Mouse (Mus musculus): ENCODE results near the gene Otud7b. TPM values are rescaled to one million over a fixed set of nuclear protein-coding genes. Genes with fewer than 3 reads are reported as not detected.
"Not testable (repeated sequence)": the region's sequence is repeated elsewhere in the genome, so short reads cannot be mapped to it uniquely, and the experiment has no call there.

Gene Otud7b
- polyA plus RNA-seq, 1 experiment from 2014 or later: 7.7 TPM

- 75% methylated on average over 4 of the region's 4 CpGs for WGBS
- H3K4me1 ChIP-seq: peaks cover 44% of the 10 kb centered on the region
- not testable (repeated sequence) for H3K27ac ChIP-seq; H3K4me3 ChIP-seq; ATAC-seq (replicated peaks); H3K9me3 ChIP-seq; H3K9ac ChIP-seq; H3K27me3 ChIP-seq (replicated peaks)
- H3K36me3 ChIP-seq (replicated peaks): peaks cover 28% of the 10 kb centered on the region; the same call in 1 of the 2 replicates
- 0 out of 2 replicates have a peak overlapping the region, but pooled peaks have one; percentile 1 for H3K4me2 ChIP-seq
Observed at GRCm38 (mm10) chr3:96174042-96174441, 69.7 kb downstream of the Otud7b start.

- Histone ChIP-seq H3K27ac (no peak overlapping the region), H3K9me3 (no peaks in the 10 kb centered on the region), H3K4me1 (peaks cover 44% of the 10 kb centered on the region), H3K36me3 (replicated peaks) (peaks cover 28% of the 10 kb centered on the region; the same call in 1 of the 2 replicates), H3K4me2 (no peak overlapping the region), H3K4me3 (no peak overlapping the region), H3K27me3 (replicated peaks) (no peaks in the 10 kb centered on the region), H3K9ac (no peak overlapping the region)
- WGBS: 94% methylated on average over 6 of the region's 6 CpGs
- no peak for ATAC-seq (replicated peaks)
Observed at GRCm38 (mm10) chr3:96175251-96175650, 70.9 kb downstream of the Otud7b start.

GRCm38 (mm10) chr3:96178427-96178826, 74.1 kb downstream of the Otud7b start:
- Histone ChIP-seq H3K27ac (no peak overlapping the region), H3K4me1 (peaks cover 42% of the 10 kb centered on the region), H3K9ac (no peak overlapping the region), H3K4me2 (no peak overlapping the region), H3K9me3 (no peaks in the 10 kb centered on the region), H3K36me3 (replicated peaks) (peaks cover 28% of the 10 kb centered on the region; the same call in 1 of the 2 replicates), H3K27me3 (replicated peaks) (no peaks in the 10 kb centered on the region), H3K4me3 (no peak overlapping the region)
- whole genome bisulfite sequencing: 93% methylated on average over 4 of the region's 4 CpGs
- no peak for ATAC-seq (replicated peaks)

GRCm38 (mm10) chr3:96178902-96179301, 74.6 kb downstream of the Otud7b start:
- H3K27me3 ChIP-seq (replicated peaks): no peaks in the 10 kb centered on the region
- no peak for ATAC-seq (replicated peaks)
- H3K36me3 ChIP-seq (replicated peaks): peaks cover 28% of the 10 kb centered on the region; the same call in 1 of the 2 replicates
- no peak overlapping the region for H3K4me3 ChIP-seq
- H3K4me2 ChIP-seq: no peak overlapping the region
- H3K27ac ChIP-seq: no peak overlapping the region
- 84% methylated on average over 2 of the region's 2 CpGs for WGBS
- H3K4me1 ChIP-seq: peaks cover 42% of the 10 kb centered on the region
- no peaks in the 10 kb centered on the region for H3K9me3 ChIP-seq
- H3K9ac ChIP-seq: no peak overlapping the region

- no peak overlapping the region for H3K4me3 ChIP-seq
- no peak for ATAC-seq (replicated peaks)
- H3K4me1 ChIP-seq: peaks cover 36% of the 10 kb centered on the region
- 66% methylated on average over 4 of the region's 4 CpGs for whole genome bisulfite sequencing
- no peak overlapping the region for H3K27ac ChIP-seq
- no peaks in the 10 kb centered on the region for H3K9me3 ChIP-seq
- no peak overlapping the region for H3K4me2 ChIP-seq
- H3K27me3 ChIP-seq (replicated peaks): no peaks in the 10 kb centered on the region
- no peak overlapping the region for H3K9ac ChIP-seq
- H3K36me3 ChIP-seq (replicated peaks): peaks cover 26% of the 10 kb centered on the region; the same call in 1 of the 2 replicates
Observed at GRCm38 (mm10) chr3:96179531-96179930, 75.2 kb downstream of the Otud7b start.

GRCm38 (mm10) chr3:96180727-96181477, 76.6 kb downstream of the Otud7b start, which contains the start of gene Sv2a:
Gene Sv2a (plus strand): TSS chr3:96181151.
- Histone ChIP-seq H3K4me1 (peaks cover 36% of the 10 kb centered on the region), H3K27ac (peak within 1 kb of the TSS; percentile 84), H3K27me3 (replicated peaks) (no peaks in the 10 kb centered on the region), H3K4me3 (peak within 1 kb of the TSS; percentile 57), H3K9me3 (no peaks in the 10 kb centered on the region), H3K9ac (peak within 1 kb of the TSS; percentile 84), H3K36me3 (replicated peaks) (peaks cover 25% of the 10 kb centered on the region; the same call in 1 of the 2 replicates), H3K4me2 (peak within 1 kb of the TSS; percentile 70)
- under 1% methylated on average over 16 of the region's 23 CpGs for WGBS
- peak; percentile 75 for ATAC-seq (replicated peaks)

GRCm38 (mm10) chr3:96181510-96182381, 77.4 kb downstream of the Otud7b start:
- Histone ChIP-seq H3K9ac (peak overlapping the region; percentile 84), H3K9me3 (no peaks in the 10 kb centered on the region), H3K36me3 (replicated peaks) (peaks cover 18% of the 10 kb centered on the region; the same call in 1 of the 2 replicates), H3K27me3 (replicated peaks) (no peaks in the 10 kb centered on the region), H3K4me2 (peak overlapping the region; percentile 70), H3K4me1 (peaks cover 36% of the 10 kb centered on the region), H3K4me3 (peak overlapping the region; percentile 57), H3K27ac (peak overlapping the region; percentile 84)
- ATAC-seq (replicated peaks): peak; percentile 61
- 22% methylated on average over 12 of the region's 12 CpGs for WGBS

GRCm38 (mm10) chr3:96182382-96182776, 78.1 kb downstream of the Otud7b start:
- peaks cover 36% of the 10 kb centered on the region for H3K4me1 ChIP-seq
- H3K27ac ChIP-seq: peak overlapping the region; percentile 84
- peak overlapping the region; percentile 70 for H3K4me2 ChIP-seq
- H3K9me3 ChIP-seq: no peaks in the 10 kb centered on the region
- peaks cover 20% of the 10 kb centered on the region; the same call in 1 of the 2 replicates for H3K36me3 ChIP-seq (replicated peaks)
- WGBS: 27% methylated on average over 4 of the region's 4 CpGs
- 0 out of 2 replicates have a peak, but pooled peaks have one; percentile 8 for ATAC-seq (replicated peaks)
- peak overlapping the region; percentile 57 for H3K4me3 ChIP-seq
- H3K9ac ChIP-seq: peak overlapping the region; percentile 84
- no peaks in the 10 kb centered on the region for H3K27me3 ChIP-seq (replicated peaks)

- Histone ChIP-seq H3K4me2 (no peak overlapping the region), H3K4me1 (peaks cover 11% of the 10 kb centered on the region), H3K27ac (no peak overlapping the region), H3K9me3 (no peaks in the 10 kb centered on the region), H3K27me3 (replicated peaks) (no peaks in the 10 kb centered on the region), H3K4me3 (no peak overlapping the region), H3K9ac (no peak overlapping the region), H3K36me3 (replicated peaks) (peaks cover 27% of the 10 kb centered on the region; the same call in 1 of the 2 replicates)
- no peak for ATAC-seq (replicated peaks)
- WGBS: 71% methylated on average over 12 of the region's 12 CpGs
Observed at GRCm38 (mm10) chr3:96192977-96193376, 88.7 kb downstream of the Otud7b start.

GRCm38 (mm10) chr3:96194966-96195365, 90.6 kb downstream of the Otud7b start:
- Histone ChIP-seq H3K27me3 (replicated peaks) (no peaks in the 10 kb centered on the region), H3K9ac (no peak overlapping the region), H3K36me3 (replicated peaks) (peaks cover 19% of the 10 kb centered on the region; the same call in 1 of the 2 replicates), H3K9me3 (no peaks in the 10 kb centered on the region), H3K4me2 (no peak overlapping the region), H3K4me1 (peaks cover 14% of the 10 kb centered on the region), H3K4me3 (no peak overlapping the region), H3K27ac (no peak overlapping the region)
- ATAC-seq (replicated peaks): no peak
- WGBS: 91% methylated on average over 10 of the region's 10 CpGs

GRCm38 (mm10) chr3:96195616-96196313, 91.4 kb downstream of the Otud7b start:
- Histone ChIP-seq H3K4me1 (peaks cover 14% of the 10 kb centered on the region), H3K4me2 (peak overlapping the region; percentile 76), H3K36me3 (replicated peaks) (peaks cover 16% of the 10 kb centered on the region; the same call in 1 of the 2 replicates), H3K27me3 (replicated peaks) (no peaks in the 10 kb centered on the region), H3K9ac (no peak overlapping the region), H3K27ac (peak overlapping the region; percentile 98; the same call in 1 of the 2 replicates), H3K9me3 (no peaks in the 10 kb centered on the region), H3K4me3 (peak overlapping the region; percentile 71; the same call in 1 of the 2 replicates)
- 91% methylated on average over 11 of the region's 11 CpGs for WGBS
- no peak for ATAC-seq (replicated peaks)

Measured in midbrain, embryonic 15.5 days (tissue).